Mouse (Mus musculus) liver, embryonic 14 days (tissue): ENCODE measurements around the gene Adcy2. TPM values are rescaled to one million over a fixed set of nuclear protein-coding genes. Genes with fewer than 3 reads are reported as not detected.

Experiments used
- polyA plus RNA-seq: library from polyadenylated mRNA; depleted of rRNA; stranded (reverse); fragments of >200 nt; gene quantifications from 2 replicates; pipeline ENCODE4 v1.2.3, GENCODE M21; 2012; rRNA removed

Adcy2 gene
- polyA plus RNA-seq: 0.35 and 0.36 TPM in 2 replicates

GRCm38 (mm10) chr13:68998918-68999801, at the start of gene Adcy2:
TSS of gene Adcy2 (minus strand) at chr13:68999541.

DNA sequence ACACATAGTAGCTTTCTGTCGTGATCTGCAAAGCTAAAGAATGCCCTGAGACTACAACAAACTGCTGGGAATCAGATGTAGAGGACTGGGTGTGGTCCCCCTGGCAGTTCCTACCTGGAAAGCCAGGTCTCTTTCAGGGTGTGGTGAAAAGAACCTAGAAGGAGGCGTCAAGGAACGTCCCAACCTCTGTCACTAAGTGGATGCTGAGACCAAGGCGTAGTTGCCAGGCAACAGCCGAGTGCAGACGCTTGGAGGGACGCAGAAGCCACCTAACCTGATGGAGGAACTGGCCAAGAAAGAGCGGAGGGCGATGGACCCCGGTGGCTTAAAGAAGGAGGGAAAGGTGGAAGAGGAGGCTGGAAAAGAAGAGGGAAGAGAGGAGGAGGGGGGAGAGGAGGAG, 402.1 kb downstream of the Adcy2 start, which contains the start of gene 1700001L19Rik:
TSS of gene 1700001L19Rik (plus strand) at position 223 of the 400 bp plus-strand sequence.

GRCm38 (mm10) chr13:68581747-68582516, 417.4 kb downstream of the Adcy2 start, which contains the start of the genes Mtrr and Fastkd3:
TSS of gene Mtrr (minus strand) at chr13:68582149.
TSS of gene Fastkd3 (plus strand) at chr13:68582234.

